8 mouse cellular contexts compared by ENCODE assay signal in genomic region chr11:96827917-96828316, GRCm38 (mm10). TPM values are rescaled to one million over a fixed set of nuclear protein-coding genes. Genes with fewer than 3 reads are reported as not detected.
DNase-seq lines count a peak whose midpoint lies in the region; ATAC-seq and TF ChIP-seq lines count a peak whose summit lies in the region.

No protein-coding gene starts in this region.

- peak overlapping the region; percentile 43 for H3K4me2 ChIP-seq in lung, embryonic 16.5 days (ENCODE audit: low read depth, low read length)
- H3K4me2 ChIP-seq in hindbrain, embryonic 16.5 days (ENCODE audit: low read length), result peak overlapping the region; percentile 43
- H3K4me2 ChIP-seq in neural tube, embryonic 13.5 days, result peak overlapping the region; percentile 97

- no peak for TF ChIP-seq POLR2A in lung, adult 2 months (IDR thresholded peaks at IDR 0.05; ENCODE audit: borderline replicate concordance, extremely low read depth, low read depth, low read length)
- 0 out of 2 replicates have a peak, but pooled peaks have one; percentile 16 for TF ChIP-seq POLR2A in embryonic fibroblast, embryonic 13.5 days (IDR thresholded peaks at IDR 0.05; ENCODE audit: low read depth, low read length)

- H3K27ac ChIP-seq in lung, embryonic 16.5 days (ENCODE audit: low read length), result no peak overlapping the region
- 0 out of 2 replicates have a peak overlapping the region, but pooled peaks have one; percentile 18 for H3K27ac ChIP-seq in embryonic fibroblast, embryonic 13.5 days (ENCODE audit: insufficient read depth, low read length)
- H3K27ac ChIP-seq in hindbrain, embryonic 16.5 days (ENCODE audit: low read depth, low read length), result 0 out of 2 replicates have a peak overlapping the region, but pooled peaks have one; percentile 17
- 0 out of 2 replicates have a peak overlapping the region, but pooled peaks have one; percentile 3 for H3K27ac ChIP-seq in neural tube, embryonic 13.5 days (replicated peaks)

- intact Hi-C loops in left cerebral cortex, postnatal 36 days (cut with DNase I), result no loop called here

- peaks cover 5% of the 10 kb centered on the region; the same call in 1 of the 2 replicates for H3K36me3 ChIP-seq in lung, embryonic 16.5 days (ENCODE audit: control insufficient read depth, insufficient read depth, low read length)
- H3K36me3 ChIP-seq in hindbrain, embryonic 16.5 days (ENCODE audit: control insufficient read depth, insufficient read depth, low read length), result peaks cover 9% of the 10 kb centered on the region; the same call in 1 of the 2 replicates
- peaks cover 18% of the 10 kb centered on the region for H3K36me3 ChIP-seq in neural tube, embryonic 13.5 days

- H3K9ac ChIP-seq in lung, embryonic 16.5 days (ENCODE audit: low read length), result peak overlapping the region; percentile 38
- H3K9ac ChIP-seq in hindbrain, embryonic 16.5 days (ENCODE audit: low read depth, low read length), result peak overlapping the region; percentile 35
- H3K9ac ChIP-seq in neural tube, embryonic 13.5 days, result peak overlapping the region; percentile 3; the same call in 1 of the 2 replicates

- no peaks in the 10 kb centered on the region for H3K27me3 ChIP-seq in lung, embryonic 16.5 days (ENCODE audit: control insufficient read depth, insufficient read depth, low read depth, low read length)
- no peaks in the 10 kb centered on the region for H3K27me3 ChIP-seq in hindbrain, embryonic 16.5 days (replicated peaks; ENCODE audit: control insufficient read depth, insufficient read depth, low read length)
- H3K27me3 ChIP-seq in neural tube, embryonic 13.5 days, result no peaks in the 10 kb centered on the region

- no peaks in the 10 kb centered on the region for H3K9me3 ChIP-seq in lung, embryonic 16.5 days (ENCODE audit: control insufficient read depth, low read length)
- H3K9me3 ChIP-seq in hindbrain, embryonic 16.5 days (ENCODE audit: control insufficient read depth, low read length), result no peaks in the 10 kb centered on the region
- H3K9me3 ChIP-seq in neural tube, embryonic 13.5 days, result no peaks in the 10 kb centered on the region

- no peak for DNase-seq in lung, adult 2 months
- DNase-seq in left cerebral cortex, postnatal 36 days (ENCODE audit: low spot score in 2 of 2), result no peak

- H3K4me3 ChIP-seq in lung, embryonic 16.5 days (ENCODE audit: low read length), result 0 out of 2 replicates have a peak overlapping the region, but pooled peaks have one; percentile 3
- no peak overlapping the region for H3K4me3 ChIP-seq in lung, adult 2 months (replicated peaks; ENCODE audit: extremely low read depth, low read depth, low read length)
- H3K4me3 ChIP-seq in embryonic fibroblast, embryonic 13.5 days (ENCODE audit: insufficient read depth, low read length), result peak overlapping the region; percentile 40
- H3K4me3 ChIP-seq in hindbrain, embryonic 16.5 days (ENCODE audit: low read length), result no peak overlapping the region
- H3K4me3 ChIP-seq in neural tube, embryonic 13.5 days, result peak overlapping the region; percentile 90; the same call in 1 of the 2 replicates

- 63% methylated on average over 9 of the region's 9 CpGs for WGBS in lung, embryonic 16.5 days
- WGBS in lung, adult 2 months, result 41% methylated on average over 9 of the region's 9 CpGs
- WGBS in hindbrain, embryonic 16.5 days, result 75% methylated on average over 9 of the region's 9 CpGs
- 75% methylated on average over 9 of the region's 9 CpGs for WGBS in neural tube, embryonic 13.5 days

- no peak for TF ChIP-seq CTCF in lung, adult 2 months (IDR thresholded peaks at IDR 0.05; ENCODE audit: insufficient read depth, low read length)
- TF ChIP-seq CTCF in embryonic fibroblast, embryonic 13.5 days (IDR thresholded peaks at IDR 0.05; ENCODE audit: borderline replicate concordance, insufficient read depth, low read length), result no peak

- ATAC-seq in lung, embryonic 16.5 days (ENCODE audit: low read depth), result no peak
- no peak for ATAC-seq in hindbrain, embryonic 16.5 days
- ATAC-seq in neural tube, embryonic 13.5 days (ENCODE audit: low read depth), result no peak
- no peak for ATAC-seq in CD4-positive, CD25-positive, alpha-beta regulatory T cell, adult 4 months
- no peak for ATAC-seq in erythroid progenitor cell, adult 5-6 weeks (replicated peaks; ENCODE audit: low FRiP score, poor library complexity, severe bottlenecking)

- H3K4me1 ChIP-seq in lung, embryonic 16.5 days (replicated peaks; ENCODE audit: control insufficient read depth, insufficient read depth, low read length), result peaks cover 61% of the 10 kb centered on the region
- H3K4me1 ChIP-seq in lung, adult 2 months (ENCODE audit: control insufficient read depth, insufficient read depth, low read length), result peaks cover 35% of the 10 kb centered on the region
- H3K4me1 ChIP-seq in embryonic fibroblast, embryonic 13.5 days (ENCODE audit: control insufficient read depth, insufficient read depth, low read length), result peaks cover 9% of the 10 kb centered on the region
- H3K4me1 ChIP-seq in hindbrain, embryonic 16.5 days (ENCODE audit: control insufficient read depth, insufficient read depth, low read depth, low read length), result peaks cover 59% of the 10 kb centered on the region
- peaks cover 64% of the 10 kb centered on the region for H3K4me1 ChIP-seq in neural tube, embryonic 13.5 days (replicated peaks)

RNA-seq across cellular contexts. Expression of gene Nfe2l1, which starts 1.9 kb away (rescaled TPM):
- polyA plus RNA-seq in lung, embryonic 16.5 days (2015; fragmentation: Nextera tagmentation; extraction: Ambion mirVana), result 68.2 and 68.8 TPM in 2 replicates
- polyA plus RNA-seq in lung, adult 2 months (2012; rRNA removed), result 225 and 264 TPM in 2 replicates
- polyA plus RNA-seq in embryonic fibroblast, embryonic 13.5 days (2011; ENCODE audit: insufficient read length, low read depth, missing spikeins), result 370 and 371 TPM in 2 replicates
- 83.3 and 86.9 TPM in 2 replicates for polyA plus RNA-seq in hindbrain, embryonic 16.5 days (2015; fragmentation: Nextera tagmentation; extraction: Ambion mirVana)
- 66.2 and 66.5 TPM in 2 replicates for polyA plus RNA-seq in neural tube, embryonic 13.5 days (2015; fragmentation: Nextera tagmentation; extraction: Ambion mirVana)
- polyA plus RNA-seq in CD4-positive, CD25-positive, alpha-beta regulatory T cell, adult 4 months (2017; shearing (Covaris generic)), result 10 to 100 TPM; 21.3 to 26.1 TPM
- 34.4 and 34.6 TPM in 2 replicates for total RNA-seq in erythroid progenitor cell, adult 5-6 weeks (2015; ENCODE audit: low replicate concordance)
- total RNA-seq in erythroid progenitor cell, adult 5-6 weeks (2017; ENCODE audit: low replicate concordance), result 34.8 and 37.4 TPM in 2 replicates
- 100 to 1,000 TPM; 262 to 282 TPM for total RNA-seq in left cerebral cortex, postnatal 36 days (2021)

RNA-seq across cellular contexts. Expression of gene Copz2, which starts 21.8 kb away (rescaled TPM):
- polyA plus RNA-seq in lung, embryonic 16.5 days (2015; fragmentation: Nextera tagmentation; extraction: Ambion mirVana), result 131 and 135 TPM in 2 replicates
- polyA plus RNA-seq in lung, adult 2 months (2012; rRNA removed), result 39.7 and 44.8 TPM in 2 replicates
- 172 and 187 TPM in 2 replicates for polyA plus RNA-seq in embryonic fibroblast, embryonic 13.5 days (2011; ENCODE audit: insufficient read length, low read depth, missing spikeins)
- polyA plus RNA-seq in hindbrain, embryonic 16.5 days (2015; fragmentation: Nextera tagmentation; extraction: Ambion mirVana), result 22.2 and 27.4 TPM in 2 replicates
- polyA plus RNA-seq in neural tube, embryonic 13.5 days (2015; fragmentation: Nextera tagmentation; extraction: Ambion mirVana), result 36.6 and 43.2 TPM in 2 replicates
- not detected for polyA plus RNA-seq in CD4-positive, CD25-positive, alpha-beta regulatory T cell, adult 4 months (2017; shearing (Covaris generic))
- not detected in 2 replicates for total RNA-seq in erythroid progenitor cell, adult 5-6 weeks (2015; ENCODE audit: low replicate concordance)
- not detected in 2 replicates for total RNA-seq in erythroid progenitor cell, adult 5-6 weeks (2017; ENCODE audit: low replicate concordance)
- 1 to 10 TPM; 4.5 to 5.0 TPM for total RNA-seq in left cerebral cortex, postnatal 36 days (2021)

RNA-seq across cellular contexts. Expression of gene Cbx1, which starts 39.0 kb away (rescaled TPM):
- 100 and 102 TPM in 2 replicates for polyA plus RNA-seq in lung, embryonic 16.5 days (2015; fragmentation: Nextera tagmentation; extraction: Ambion mirVana)
- 15.3 and 19.0 TPM in 2 replicates for polyA plus RNA-seq in lung, adult 2 months (2012; rRNA removed)
- 61.1 and 90.9 TPM in 2 replicates for polyA plus RNA-seq in embryonic fibroblast, embryonic 13.5 days (2011; ENCODE audit: insufficient read length, low read depth, missing spikeins)
- polyA plus RNA-seq in hindbrain, embryonic 16.5 days (2015; fragmentation: Nextera tagmentation; extraction: Ambion mirVana), result 51.6 and 52.0 TPM in 2 replicates
- polyA plus RNA-seq in neural tube, embryonic 13.5 days (2015; fragmentation: Nextera tagmentation; extraction: Ambion mirVana), result 91.6 and 95.1 TPM in 2 replicates
- polyA plus RNA-seq in CD4-positive, CD25-positive, alpha-beta regulatory T cell, adult 4 months (2017; shearing (Covaris generic)), result 10 to 100 TPM; 50.8 to 52.7 TPM
- 41.5 and 60.9 TPM in 2 replicates for total RNA-seq in erythroid progenitor cell, adult 5-6 weeks (2015; ENCODE audit: low replicate concordance)
- 60.8 and 75.6 TPM in 2 replicates for total RNA-seq in erythroid progenitor cell, adult 5-6 weeks (2017; ENCODE audit: low replicate concordance)
- 10 to 100 TPM; 40.8 to 46.9 TPM for total RNA-seq in left cerebral cortex, postnatal 36 days (2021)

RNA-seq across cellular contexts. Expression of gene Snx11, which starts 50.6 kb away (rescaled TPM):
- 15.4 and 16.6 TPM in 2 replicates for polyA plus RNA-seq in lung, embryonic 16.5 days (2015; fragmentation: Nextera tagmentation; extraction: Ambion mirVana)
- polyA plus RNA-seq in lung, adult 2 months (2012; rRNA removed), result 23.5 and 26.8 TPM in 2 replicates
- polyA plus RNA-seq in embryonic fibroblast, embryonic 13.5 days (2011; ENCODE audit: insufficient read length, low read depth, missing spikeins), result 31.1 and 32.5 TPM in 2 replicates
- 52.2 and 55.9 TPM in 2 replicates for polyA plus RNA-seq in hindbrain, embryonic 16.5 days (2015; fragmentation: Nextera tagmentation; extraction: Ambion mirVana)
- polyA plus RNA-seq in neural tube, embryonic 13.5 days (2015; fragmentation: Nextera tagmentation; extraction: Ambion mirVana), result 78.0 and 84.2 TPM in 2 replicates
- polyA plus RNA-seq in CD4-positive, CD25-positive, alpha-beta regulatory T cell, adult 4 months (2017; shearing (Covaris generic)), result 10 to 100 TPM; 11.7 to 21.8 TPM
- 14.4 and 31.9 TPM in 2 replicates for total RNA-seq in erythroid progenitor cell, adult 5-6 weeks (2015; ENCODE audit: low replicate concordance)
- 36.2 and 49.7 TPM in 2 replicates for total RNA-seq in erythroid progenitor cell, adult 5-6 weeks (2017; ENCODE audit: low replicate concordance)
- total RNA-seq in left cerebral cortex, postnatal 36 days (2021), result 10 to 100 TPM; 40.4 to 49.0 TPM

Comparison
In these comparisons a context has a peak if more than half of its experiments do, and no peak if none do; other contexts are left out.
1. H3K4me3 ChIP-seq: peak in lung, embryonic 16.5 days (single experiment), embryonic fibroblast, embryonic 13.5 days (single experiment) and neural tube, embryonic 13.5 days (single experiment); none in lung, adult 2 months (single experiment) and hindbrain, embryonic 16.5 days (single experiment).
2. H3K4me2 ChIP-seq: peak in every context shown above with its lines; median percentile 97 in neural tube, embryonic 13.5 days; 43 in lung, embryonic 16.5 days; 43 in hindbrain, embryonic 16.5 days.
3. RNA of gene Copz2, which starts 21.8 kb away (polyA plus RNA-seq): 172 to 187 TPM in embryonic fibroblast, embryonic 13.5 days, 131 to 135 TPM in lung, embryonic 16.5 days, 39.7 to 44.8 TPM in lung, adult 2 months, 36.6 to 43.2 TPM in neural tube, embryonic 13.5 days and 22.2 to 27.4 TPM in hindbrain, embryonic 16.5 days; not detected in CD4-positive, CD25-positive, alpha-beta regulatory T cell, adult 4 months; every median in the first group is over 10 times any median in the second.
4. Peak in every context shown above with its lines, with median percentiles within 50 percentile points of each other: H3K9ac ChIP-seq.